Mouse (Mus musculus) heart, embryonic 12.5 days (tissue): Measurements from ENCODE around the gene Hist2h2aa2. TPM values are rescaled to one million over a fixed set of nuclear protein-coding genes. Genes with fewer than 3 reads are reported as not detected.
"Not testable (repeated sequence)": the region's sequence is repeated elsewhere in the genome, so short reads cannot be mapped to it uniquely, and the experiment has no call there.

Experiments used
- ATAC-seq: fragments of 200-750 bp; cut with Nextera tagmentation; 2 replicates; pipeline ENCODE4 v1.8.0; 2017; ENCODE audit warnings: moderate TSS enrichment, moderate library complexity; ENCODE audit not compliant: insufficient number of reproducible peaks, low FRiP score
- H3K27ac ChIP-seq: fragments of 300-500 bp; sonication (generic); 2 replicates; pipeline ENCODE4 v1.5.1; 2016; ENCODE audit warnings: mild to moderate bottlenecking, moderate library complexity; ENCODE audit not compliant: poor library complexity, severe bottlenecking
- H3K27me3 ChIP-seq: fragments of 300-500 bp; sonication (generic); replicated peaks from 2 replicates; pipeline ENCODE4 v1.6.1; 2016; ENCODE audit warnings: mild to moderate bottlenecking, moderate library complexity
- H3K36me3 ChIP-seq: fragments of 300-500 bp; sonication (generic); 2 replicates; pipeline ENCODE4 v1.6.1; 2016; ENCODE audit warnings: mild to moderate bottlenecking, moderate library complexity
- H3K4me1 ChIP-seq: fragments of 300-500 bp; sonication (generic); replicated peaks from 2 replicates; pipeline ENCODE4 v1.6.1; 2016; ENCODE audit warnings: mild to moderate bottlenecking
- H3K4me2 ChIP-seq: fragments of 300-500 bp; sonication (generic); 2 replicates; pipeline ENCODE4 v1.6.1; 2016; ENCODE audit warnings: mild to moderate bottlenecking, moderate library complexity
- H3K4me3 ChIP-seq: fragments of 300-500 bp; sonication (generic); 2 replicates; pipeline ENCODE4 v1.5.1; 2016; ENCODE audit warnings: mild to moderate bottlenecking
- H3K9ac ChIP-seq: fragments of 300-500 bp; sonication (generic); 2 replicates; pipeline ENCODE4 v1.6.1; 2016; ENCODE audit warnings: mild to moderate bottlenecking, moderate library complexity
- H3K9me3 ChIP-seq: fragments of 300-500 bp; sonication (generic); replicated peaks from 2 replicates; pipeline ENCODE4 v1.6.1; 2016; ENCODE audit warnings: mild to moderate bottlenecking, moderate library complexity
- WGBS: fragments of 180-500 bp; shearing (Covaris S2); methylation state at CpG from one replicate; pipeline ENCODE4 v1.1.7; 2016; 5-methylcytosine and 5-hydroxymethylcytosine counted together
- polyA plus RNA-seq: library from polyadenylated mRNA; unstranded; fragments of >200 nt; fragmentation: Nextera tagmentation; extraction: Ambion mirVana; gene quantifications from 2 replicates; pipeline ENCODE4 v1.2.1, GENCODE M21; 2016

Hist2h2aa2 gene
- 38.3 and 41.2 TPM in 2 replicates for polyA plus RNA-seq

DNA sequence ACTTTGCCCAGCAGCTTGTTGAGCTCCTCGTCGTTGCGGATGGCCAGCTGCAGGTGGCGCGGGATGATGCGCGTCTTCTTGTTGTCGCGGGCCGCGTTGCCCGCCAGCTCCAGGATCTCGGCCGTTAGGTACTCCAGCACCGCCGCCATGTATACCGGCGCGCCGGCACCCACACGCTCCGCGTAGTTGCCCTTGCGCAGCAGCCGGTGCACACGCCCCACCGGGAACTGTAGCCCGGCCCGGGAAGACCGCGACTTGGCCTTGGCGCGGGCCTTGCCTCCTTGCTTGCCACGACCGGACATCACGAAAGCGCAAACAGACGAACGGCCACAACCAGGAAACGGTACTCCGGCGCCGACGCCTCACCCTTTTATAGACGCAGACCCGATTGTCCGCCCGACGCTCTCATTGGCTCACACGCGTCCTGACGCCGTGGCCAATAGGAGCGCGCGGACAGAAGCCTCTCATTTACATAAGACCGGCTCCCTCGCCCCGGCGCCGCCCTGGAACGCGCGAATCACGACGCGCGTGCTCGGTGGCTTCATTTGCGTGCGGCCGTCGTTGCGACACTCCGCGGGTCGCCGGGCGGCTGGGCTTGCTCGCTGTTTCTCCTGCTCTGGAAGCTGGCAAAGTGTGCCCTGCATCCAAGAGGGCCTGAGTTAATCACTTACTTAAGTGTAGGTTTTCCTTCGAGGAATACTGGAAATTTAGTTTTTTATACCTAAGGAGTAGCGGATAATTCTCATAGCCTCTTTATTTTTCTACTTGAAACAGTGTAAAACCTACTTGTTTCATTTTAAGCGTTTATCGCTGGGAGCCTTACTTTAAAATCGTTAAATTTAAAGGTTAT lies at the start of gene Hist2h2aa2:
Gene Hist2h2aa2, minus strand, starts transcription at position 328 of the 850 bp plus-strand sequence.
- ATAC-seq: peak; percentile 89

DNA sequence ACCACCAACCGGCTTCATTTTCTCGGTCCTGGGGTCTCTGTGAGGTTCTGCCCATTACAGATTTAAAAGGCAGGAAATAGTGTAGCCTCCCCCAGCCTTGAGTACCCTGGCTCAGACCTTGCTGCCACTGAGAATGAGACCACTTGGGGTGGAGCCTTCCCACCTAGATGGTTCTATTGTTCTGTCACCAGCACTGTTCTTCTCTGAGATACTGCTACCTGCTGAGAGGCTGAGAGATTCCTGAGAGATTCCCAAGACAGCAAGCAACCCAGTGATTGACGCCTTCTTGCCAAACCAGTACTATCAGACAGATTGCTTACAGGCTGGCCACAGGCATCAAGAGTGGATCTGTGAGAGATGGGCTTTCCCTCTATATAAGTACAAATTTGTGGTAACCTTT lies 49.1 kb upstream of the Hist2h2aa2 start:
- Histone ChIP-seq H3K9ac (no peak overlapping the region), H3K27me3 (peaks cover 26% of the 10 kb centered on the region), H3K36me3 (no peaks in the 10 kb centered on the region), H3K4me2 (no peak overlapping the region), H3K4me3 (no peak overlapping the region), H3K27ac (no peak overlapping the region), H3K9me3 (no peaks in the 10 kb centered on the region), H3K4me1 (peaks cover 1% of the 10 kb centered on the region; the same call in 1 of the 2 replicates)
- ATAC-seq: no peak
- 68% methylated on average over 3 of the region's 3 CpGs for WGBS

More for the DNA sequence above, at the start of gene Hist2h2aa2:
- not testable (repeated sequence) for H3K9me3 ChIP-seq, H3K27me3 ChIP-seq, H3K36me3 ChIP-seq
- H3K9ac ChIP-seq: peak within 1 kb of the TSS; percentile 70
- H3K4me2 ChIP-seq: peak within 1 kb of the TSS; percentile 55
- WGBS: 5% methylated on average over 22 of the region's 85 CpGs
- H3K4me1 ChIP-seq: peaks cover 28% of the 10 kb centered on the region
- H3K4me3 ChIP-seq: peak within 1 kb of the TSS; percentile 46
- H3K27ac ChIP-seq: peak within 1 kb of the TSS; percentile 89

GRCm38 (mm10) chr3:96287334-96287733 lies 47.3 kb upstream of the Hist2h2aa2 start:
- not testable (repeated sequence) for H3K36me3 ChIP-seq, H3K27ac ChIP-seq, H3K4me3 ChIP-seq, ATAC-seq, H3K4me2 ChIP-seq, H3K4me1 ChIP-seq, H3K9ac ChIP-seq, H3K9me3 ChIP-seq
- peaks cover 41% of the 10 kb centered on the region for H3K27me3 ChIP-seq
- 87% methylated on average over 11 of the region's 11 CpGs for WGBS

- Histone ChIP-seq H3K27me3 (peaks cover 48% of the 10 kb centered on the region), H3K27ac (no peak overlapping the region), H3K9ac (peak overlapping the region; percentile 58), H3K4me3 (0 out of 2 replicates have a peak overlapping the region, but pooled peaks have one; percentile 7), H3K4me1 (peaks cover 8% of the 10 kb centered on the region; the same call in 1 of the 2 replicates), H3K9me3 (no peaks in the 10 kb centered on the region), H3K4me2 (peak overlapping the region; percentile 53), H3K36me3 (no peaks in the 10 kb centered on the region)
- ATAC-seq: no peak
- WGBS: 10% methylated on average over 4 of the region's 4 CpGs
Observed at GRCm38 (mm10) chr3:96284457-96284856, 44.4 kb upstream of the Hist2h2aa2 start.

DNA sequence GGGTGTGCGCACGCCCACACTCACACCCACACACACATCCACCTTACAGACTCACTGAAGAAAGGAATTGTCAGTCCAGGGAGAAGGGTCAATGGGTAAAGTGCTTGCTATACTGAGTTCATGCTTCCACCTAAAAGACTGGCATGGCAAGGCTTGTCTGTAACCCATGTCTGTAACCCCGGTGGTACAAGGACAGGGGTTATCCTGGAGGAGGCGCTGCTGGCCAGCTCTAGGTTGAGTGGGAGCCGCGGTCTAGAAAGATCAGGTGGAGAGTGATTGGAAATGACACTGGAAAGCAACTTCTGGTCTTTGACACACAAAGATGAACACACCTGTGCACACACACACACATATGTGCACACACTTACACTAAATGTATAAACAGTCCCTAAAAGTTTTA lies 40.6 kb upstream of the Hist2h2aa2 start:
- Histone ChIP-seq H3K4me1 (peaks cover 16% of the 10 kb centered on the region), H3K27ac (no peak overlapping the region), H3K27me3 (peaks cover 34% of the 10 kb centered on the region), H3K4me3 (no peak overlapping the region), H3K4me2 (no peak overlapping the region), H3K36me3 (no peaks in the 10 kb centered on the region), H3K9me3 (no peaks in the 10 kb centered on the region), H3K9ac (no peak overlapping the region)
- ATAC-seq: no peak
- 58% methylated on average over 6 of the region's 6 CpGs for WGBS

- Histone ChIP-seq H3K9me3 (no peaks in the 10 kb centered on the region), H3K4me1 (peaks cover 8% of the 10 kb centered on the region)
- WGBS: under 1% methylated on average over 49 of the region's 49 CpGs
Observed at GRCm38 (mm10) chr3:96277800-96278624, 37.9 kb upstream of the Hist2h2aa2 start.

DNA sequence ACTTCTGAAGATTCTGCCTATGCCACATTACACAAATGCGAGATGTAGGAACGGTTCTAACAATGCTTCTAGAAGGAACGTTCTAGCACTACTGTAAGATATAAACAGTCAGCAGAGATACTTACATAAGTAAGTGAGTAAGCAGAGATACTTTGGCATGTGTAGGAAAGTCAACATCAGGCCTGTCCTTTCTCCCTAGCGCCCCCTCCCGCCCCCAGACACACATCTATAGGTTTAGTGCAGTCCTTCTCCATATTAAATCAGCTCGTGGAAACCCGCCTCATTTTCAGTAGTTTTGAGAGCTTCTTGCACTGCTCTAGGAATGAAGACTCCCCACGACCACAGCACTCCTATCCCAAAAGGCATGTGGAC lies 37.3 kb upstream of the Hist2h2aa2 start:
- peaks cover 12% of the 10 kb centered on the region for H3K27me3 ChIP-seq
- ATAC-seq: peak; percentile 15

More at GRCm38 (mm10) chr3:96277800-96278624, 37.9 kb upstream of the Hist2h2aa2 start:
- Histone ChIP-seq H3K36me3 (no peaks in the 10 kb centered on the region), H3K4me3 (peak overlapping the region; percentile 57), H3K4me2 (peak overlapping the region; percentile 86), H3K27me3 (peaks cover 18% of the 10 kb centered on the region), H3K27ac (peak overlapping the region; percentile 84), H3K9ac (peak overlapping the region; percentile 73)
- peak; percentile 89 for ATAC-seq

DNA sequence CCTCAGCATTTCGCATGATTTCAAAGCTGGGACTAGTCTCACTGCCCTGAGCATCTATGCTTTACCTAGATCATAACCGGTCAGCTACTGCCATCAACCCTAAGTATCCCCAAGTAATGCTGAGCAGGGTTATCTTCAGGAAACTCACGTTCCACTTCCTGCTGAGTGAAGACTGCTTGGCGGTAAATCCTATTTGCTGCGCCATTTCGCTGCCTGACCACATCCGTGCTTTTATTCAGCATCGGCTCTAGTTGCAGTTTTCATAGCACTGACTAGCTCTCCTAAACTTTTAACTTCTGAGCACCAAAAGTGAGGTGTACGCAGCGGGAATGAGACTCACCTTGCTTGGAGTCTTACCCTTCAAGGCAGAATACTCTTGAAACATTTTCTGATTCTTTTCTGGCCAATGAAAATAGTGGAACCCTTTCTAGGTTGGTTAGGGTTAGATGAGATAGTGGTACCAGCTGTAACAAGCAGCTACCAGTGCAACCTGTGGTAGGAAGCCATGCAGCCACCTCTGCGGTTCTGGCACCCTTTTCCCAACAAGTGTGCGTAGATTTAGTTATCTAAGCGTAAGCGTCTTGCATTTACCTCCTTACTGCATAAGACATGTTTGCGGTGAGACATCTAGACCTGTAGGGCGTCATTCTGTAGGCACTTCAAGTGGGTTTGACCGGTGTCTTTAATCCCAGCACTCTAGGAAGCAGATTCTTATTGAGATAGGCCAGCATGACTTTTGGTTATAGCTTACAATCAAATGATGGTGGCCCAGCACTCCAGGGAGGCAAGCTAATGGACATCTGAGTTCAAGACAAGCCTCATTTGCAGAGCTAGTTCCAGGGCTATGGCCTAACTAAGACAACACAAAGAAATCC lies 33.8 kb upstream of the Hist2h2aa2 start:
- H3K4me2 ChIP-seq: no peak overlapping the region
- H3K27ac ChIP-seq: no peak overlapping the region
- H3K27me3 ChIP-seq: no peaks in the 10 kb centered on the region
- no peak overlapping the region for H3K4me3 ChIP-seq
- no peaks in the 10 kb centered on the region for H3K36me3 ChIP-seq
- H3K9ac ChIP-seq: no peak overlapping the region
- H3K9me3 ChIP-seq: no peaks in the 10 kb centered on the region
- ATAC-seq: no peak
- peaks cover 8% of the 10 kb centered on the region for H3K4me1 ChIP-seq
- WGBS: 79% methylated on average over 17 of the region's 17 CpGs

More for the DNA sequence above, 37.3 kb upstream of the Hist2h2aa2 start:
- Histone ChIP-seq H3K4me2 (peak overlapping the region; percentile 86), H3K4me3 (peak overlapping the region; percentile 57), H3K36me3 (no peaks in the 10 kb centered on the region), H3K4me1 (peaks cover 8% of the 10 kb centered on the region), H3K9me3 (no peaks in the 10 kb centered on the region), H3K27ac (peak overlapping the region; percentile 66; the same call in 1 of the 2 replicates), H3K9ac (peak overlapping the region; percentile 73)
- WGBS: 12% methylated on average over 8 of the region's 8 CpGs

GRCm38 (mm10) chr3:96269511-96270474 lies 29.7 kb upstream of the Hist2h2aa2 start, which contains the start of gene Hist2h2bb:
TSS of gene Hist2h2bb (plus strand) at chr3:96269752.
- H3K4me2 ChIP-seq: peak within 1 kb of the TSS; percentile 95
- no peaks in the 10 kb centered on the region for H3K36me3 ChIP-seq
- H3K9ac ChIP-seq: peak within 1 kb of the TSS; percentile 83
- H3K4me1 ChIP-seq: peaks cover 5% of the 10 kb centered on the region
- peak within 1 kb of the TSS; percentile 97 for H3K27ac ChIP-seq
- H3K9me3 ChIP-seq: no peaks in the 10 kb centered on the region
- peak; percentile 96 for ATAC-seq
- under 1% methylated on average over 45 of the region's 45 CpGs for WGBS
- peak within 1 kb of the TSS; percentile 60 for H3K4me3 ChIP-seq
- no peaks in the 10 kb centered on the region for H3K27me3 ChIP-seq
